Mouse (Mus musculus) forebrain, embryonic 14.5 days (tissue): ENCODE results near the gene Wnt5a. TPM values are rescaled to one million over a fixed set of nuclear protein-coding genes. Genes with fewer than 3 reads are reported as not detected.

Experiments used
- ATAC-seq: fragments of 200-750 bp; cut with Nextera tagmentation; 2 replicates; pipeline ENCODE4 v1.8.0; 2017; ENCODE audit warnings: mild to moderate bottlenecking, moderate library complexity
- DNase-seq: peaks from one replicate; pipeline ENCODE4 v3.0.0-alpha.2; 2015; ENCODE audit warnings: low spot score
- H3K27ac ChIP-seq: fragments of 300-500 bp; sonication (generic); 2 replicates; pipeline ENCODE4 v1.5.1; 2014; ENCODE audit warnings: low read depth, mild to moderate bottlenecking, control low read depth, low read length, moderate library complexity
- H3K27me3 ChIP-seq: fragments of 300-500 bp; sonication (generic); replicated peaks from 2 replicates; pipeline ENCODE4 v1.6.1; 2014; ENCODE audit warnings: low read length, control low read depth, mixed read lengths; ENCODE audit not compliant: control insufficient read depth, insufficient read depth
- H3K36me3 ChIP-seq: fragments of 300-500 bp; sonication (generic); 2 replicates; pipeline ENCODE4 v1.6.1; 2014; ENCODE audit warnings: low read length, control low read depth; ENCODE audit not compliant: control insufficient read depth, insufficient read depth
- H3K4me1 ChIP-seq: fragments of 300-500 bp; sonication (generic); 2 replicates; pipeline ENCODE4 v1.6.1; 2014; ENCODE audit warnings: antibody characterized with exemption, low read length, control low read depth; ENCODE audit not compliant: control insufficient read depth, insufficient read depth
- H3K4me2 ChIP-seq: fragments of 300-500 bp; sonication (generic); 2 replicates; pipeline ENCODE4 v1.6.1; 2014; ENCODE audit warnings: mild to moderate bottlenecking, control low read depth, low read length
- H3K4me3 ChIP-seq: fragments of 300-500 bp; sonication (generic); 2 replicates; pipeline ENCODE4 v1.5.1; 2014; ENCODE audit warnings: low read depth, low read length, control low read depth
- H3K9ac ChIP-seq: fragments of 300-500 bp; sonication (generic); 2 replicates; pipeline ENCODE4 v1.6.1; 2014; ENCODE audit warnings: mild to moderate bottlenecking, low read length, control low read depth, moderate library complexity
- H3K9me3 ChIP-seq: fragments of 300-500 bp; sonication (generic); replicated peaks from 2 replicates; pipeline ENCODE4 v1.6.1; 2016; ENCODE audit warnings: low read length, control low read depth, mixed read lengths; ENCODE audit not compliant: control insufficient read depth
- WGBS: fragments of 180-500 bp; shearing (Covaris S2); extraction: QIAGEN DNeasy Blood & Tissue Kit; methylation state at CpG from one replicate; pipeline ENCODE4 v1.1.7; 2014; 5-methylcytosine and 5-hydroxymethylcytosine counted together
- polyA plus RNA-seq: library from polyadenylated mRNA; unstranded; fragments of >200 nt; fragmentation: Nextera tagmentation; extraction: Ambion mirVana; gene quantifications from 2 replicates; pipeline ENCODE4 v1.2.1, GENCODE M21; 2014

Wnt5a gene
- polyA plus RNA-seq, 1 experiment from 2014 or later = 12.5 TPM

GRCm38 (mm10) chr14:28512805-28513590, 8.4 kb downstream of the Wnt5a start:
- ATAC-seq (no peak), DNase-seq (no peak)
- Histone ChIP-seq H3K9ac (no peak overlapping the region), H3K4me2 (no peak overlapping the region), H3K36me3 (no peaks in the 10 kb centered on the region), H3K27ac (no peak overlapping the region), H3K4me3 (no peak overlapping the region), H3K27me3 (peaks cover 38% of the 10 kb centered on the region), H3K4me1 (peaks cover 30% of the 10 kb centered on the region), H3K9me3 (no peaks in the 10 kb centered on the region)
- WGBS = 77% methylated on average over 5 of the region's 5 CpGs

- Histone ChIP-seq H3K4me1 (peaks cover 23% of the 10 kb centered on the region), H3K36me3 (no peaks in the 10 kb centered on the region), H3K9me3 (no peaks in the 10 kb centered on the region), H3K27me3 (peaks cover 27% of the 10 kb centered on the region), H3K4me2 (no peak overlapping the region), H3K9ac (no peak overlapping the region), H3K4me3 (no peak overlapping the region), H3K27ac (no peak overlapping the region)
- DNase-seq (peak; percentile 67), ATAC-seq (peak; percentile 46; the same call in 1 of the 2 replicates)
- 14% methylated on average over 2 of the region's 2 CpGs for WGBS
Measured at GRCm38 (mm10) chr14:28514171-28514570, 9.6 kb downstream of the Wnt5a start.

GRCm38 (mm10) chr14:28515331-28515730, 10.8 kb downstream of the Wnt5a start:
- H3K4me2 ChIP-seq = no peak overlapping the region
- H3K27me3 ChIP-seq = peaks cover 18% of the 10 kb centered on the region
- H3K4me3 ChIP-seq = no peak overlapping the region
- no peak for DNase-seq
- peaks cover 17% of the 10 kb centered on the region for H3K4me1 ChIP-seq
- no peak overlapping the region for H3K27ac ChIP-seq
- no peaks in the 10 kb centered on the region for H3K36me3 ChIP-seq
- no peak for ATAC-seq
- no peak overlapping the region for H3K9ac ChIP-seq
- no peaks in the 10 kb centered on the region for H3K9me3 ChIP-seq
- 54% methylated on average over 6 of the region's 6 CpGs for WGBS

GRCm38 (mm10) chr14:28517631-28518560, 13.3 kb downstream of the Wnt5a start:
- H3K9me3 ChIP-seq = no peaks in the 10 kb centered on the region
- H3K27ac ChIP-seq = no peak overlapping the region
- H3K27me3 ChIP-seq = 0 out of 2 replicates have a peak, but pooled peaks cover 7% of the 10 kb centered on the region
- no peak overlapping the region for H3K4me2 ChIP-seq
- WGBS = 51% methylated on average over 39 of the region's 39 CpGs
- ATAC-seq (no peak), DNase-seq (no peak)
- H3K36me3 ChIP-seq = 0 out of 2 replicates have a peak, but pooled peaks cover 4% of the 10 kb centered on the region
- H3K9ac ChIP-seq = no peak overlapping the region
- H3K4me1 ChIP-seq = peaks cover 2% of the 10 kb centered on the region
- H3K4me3 ChIP-seq = no peak overlapping the region

GRCm38 (mm10) chr14:28521106-28521505, 16.6 kb downstream of the Wnt5a start:
- H3K9me3 ChIP-seq = no peaks in the 10 kb centered on the region
- 0 out of 2 replicates have a peak, but pooled peaks cover 4% of the 10 kb centered on the region for H3K36me3 ChIP-seq
- H3K4me2 ChIP-seq = no peak overlapping the region
- H3K4me3 ChIP-seq = no peak overlapping the region
- WGBS = 83% methylated on average over 1 of the region's 1 CpGs
- H3K27ac ChIP-seq = no peak overlapping the region
- no peak overlapping the region for H3K9ac ChIP-seq
- no peak for DNase-seq
- H3K27me3 ChIP-seq = 0 out of 2 replicates have a peak, but pooled peaks cover 3% of the 10 kb centered on the region
- ATAC-seq = no peak
- no peaks in the 10 kb centered on the region; the same call in 1 of the 2 replicates for H3K4me1 ChIP-seq

GRCm38 (mm10) chr14:28522611-28523010, 18.1 kb downstream of the Wnt5a start:
- WGBS = 85% methylated on average over 21 of the region's 21 CpGs
- no peak overlapping the region for H3K4me3 ChIP-seq
- H3K36me3 ChIP-seq = 0 out of 2 replicates have a peak, but pooled peaks cover 4% of the 10 kb centered on the region
- no peak overlapping the region for H3K4me2 ChIP-seq
- no peak overlapping the region for H3K27ac ChIP-seq
- H3K4me1 ChIP-seq = no peaks in the 10 kb centered on the region; the same call in 1 of the 2 replicates
- no peaks in the 10 kb centered on the region for H3K27me3 ChIP-seq
- no peak for ATAC-seq
- no peaks in the 10 kb centered on the region for H3K9me3 ChIP-seq
- no peak for DNase-seq
- no peak overlapping the region for H3K9ac ChIP-seq

- H3K4me3 ChIP-seq = no peak overlapping the region
- no peak overlapping the region for H3K9ac ChIP-seq
- DNase-seq (no peak), ATAC-seq (no peak)
- no peaks in the 10 kb centered on the region for H3K27me3 ChIP-seq
- H3K4me1 ChIP-seq = no peaks in the 10 kb centered on the region
- no peaks in the 10 kb centered on the region for H3K9me3 ChIP-seq
- H3K36me3 ChIP-seq = 0 out of 2 replicates have a peak, but pooled peaks cover 4% of the 10 kb centered on the region
- 54% methylated on average over 1 of the region's 1 CpGs for WGBS
- H3K27ac ChIP-seq = no peak overlapping the region
- H3K4me2 ChIP-seq = no peak overlapping the region
Measured at GRCm38 (mm10) chr14:28525566-28525965, 21.0 kb downstream of the Wnt5a start.

GRCm38 (mm10) chr14:28528151-28528685, 23.7 kb downstream of the Wnt5a start:
- Histone ChIP-seq H3K36me3 (no peaks in the 10 kb centered on the region), H3K4me1 (no peaks in the 10 kb centered on the region), H3K27me3 (no peaks in the 10 kb centered on the region), H3K9ac (no peak overlapping the region), H3K4me3 (no peak overlapping the region), H3K27ac (no peak overlapping the region), H3K9me3 (no peaks in the 10 kb centered on the region), H3K4me2 (no peak overlapping the region)
- DNase-seq (no peak), ATAC-seq (no peak)
- WGBS = 71% methylated on average over 2 of the region's 2 CpGs
